Mouse (Mus musculus): ENCODE data around the gene Apobec2. TPM values are rescaled to one million over a fixed set of nuclear protein-coding genes. Genes with fewer than 3 reads are reported as not detected.

Apobec2 gene
- polyA plus RNA-seq, 1 experiment from 2014 or later: 0.63 TPM

DNA sequence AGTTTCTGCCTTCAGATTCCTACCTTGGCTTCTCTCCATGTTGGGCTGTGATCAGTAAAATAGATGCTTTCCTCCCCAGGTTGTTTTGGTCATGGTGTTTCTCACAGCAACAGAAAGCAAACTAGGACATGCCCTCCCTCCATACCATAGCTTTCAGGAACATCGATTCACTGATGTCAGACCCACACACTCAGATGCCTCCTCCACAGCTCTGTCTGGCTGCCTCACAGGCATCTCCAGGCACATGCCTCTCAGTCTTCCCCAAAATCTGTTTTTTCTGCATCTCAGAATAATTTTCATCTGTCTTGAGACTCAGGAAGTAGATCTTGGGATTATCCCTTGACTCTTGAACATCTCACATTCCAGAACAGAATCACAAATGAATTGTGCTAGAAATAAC, 56.6 kb downstream of the Apobec2 start:
- Histone ChIP-seq H3K4me3 (replicated peaks; ENCODE audit: low read length) (no peak overlapping the region), H3K36me3 (replicated peaks; ENCODE audit: control insufficient read depth, insufficient read depth) (no peaks in the 10 kb centered on the region), H3K4me2 (replicated peaks) (no peak overlapping the region), H3K9ac (no peak overlapping the region), H3K9me3 (ENCODE audit: control insufficient read depth, low read length) (no peaks in the 10 kb centered on the region), H3K27me3 (ENCODE audit: control insufficient read depth, insufficient read depth, low read length) (no peaks in the 10 kb centered on the region), H3K4me1 (replicated peaks; ENCODE audit: control insufficient read depth, insufficient read depth, low read length) (no peaks in the 10 kb centered on the region), H3K27ac (no peak overlapping the region)
- DNase-seq (ENCODE audit: low spot score) (no peak), ATAC-seq (ENCODE audit: low FRiP score) (no peak)
- WGBS: 96% methylated on average over 1 of the region's 1 CpGs

DNA sequence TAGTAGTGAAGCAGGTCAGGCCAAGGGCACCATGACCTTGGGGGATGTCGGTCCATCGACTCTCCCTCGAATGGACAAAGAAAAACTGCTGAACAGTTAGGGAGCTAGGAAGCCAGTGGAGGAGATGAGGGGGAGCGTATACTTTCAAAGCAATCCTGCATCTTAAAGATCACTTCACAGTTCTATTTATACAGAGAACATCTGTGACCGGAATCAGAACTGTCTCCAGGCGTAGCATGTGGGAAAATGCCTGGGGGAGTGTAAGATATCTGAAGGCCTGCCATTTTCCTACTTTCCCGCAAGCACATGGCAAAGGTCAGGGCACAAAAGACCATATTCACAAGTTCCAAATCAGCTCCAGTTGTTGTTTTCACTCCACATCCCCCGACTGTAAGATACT, 59.7 kb downstream of the Apobec2 start:
- WGBS: 86% methylated on average over 8 of the region's 8 CpGs
- H3K27ac ChIP-seq: no peak overlapping the region
- no peak for DNase-seq (ENCODE audit: low spot score)

DNA sequence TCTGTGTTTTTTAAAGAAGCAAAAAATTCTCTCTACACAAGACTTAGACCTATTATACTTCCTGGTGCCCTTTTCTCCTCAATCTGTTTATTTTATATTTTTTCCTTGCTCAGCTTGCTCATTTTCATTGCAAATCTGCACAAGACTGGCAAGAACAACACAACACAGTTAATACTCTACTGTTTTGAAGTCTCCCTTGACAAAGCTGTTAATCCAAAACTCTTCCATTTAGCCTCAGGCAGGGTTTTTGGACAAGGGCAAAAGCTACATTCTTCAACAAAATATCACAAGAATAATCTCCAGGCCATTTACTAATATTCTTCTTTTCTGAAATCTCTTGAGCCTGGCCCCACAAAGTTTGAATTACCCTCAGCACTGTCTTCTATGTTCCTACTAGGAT, 61.1 kb downstream of the Apobec2 start:
- Histone ChIP-seq H3K4me1 (replicated peaks; ENCODE audit: control insufficient read depth, insufficient read depth, low read length) (no peaks in the 10 kb centered on the region), H3K9me3 (ENCODE audit: control insufficient read depth, low read length) (no peaks in the 10 kb centered on the region), H3K27me3 (ENCODE audit: control insufficient read depth, insufficient read depth, low read length) (no peaks in the 10 kb centered on the region), H3K36me3 (replicated peaks; ENCODE audit: control insufficient read depth, insufficient read depth) (no peaks in the 10 kb centered on the region), H3K4me3 (replicated peaks; ENCODE audit: low read length) (no peak overlapping the region), H3K9ac (no peak overlapping the region), H3K4me2 (replicated peaks) (no peak overlapping the region), H3K27ac (no peak overlapping the region)
- DNase-seq (ENCODE audit: low spot score): no peak
- ATAC-seq (ENCODE audit: low FRiP score): no peak

More for the DNA sequence above, 59.7 kb downstream of the Apobec2 start:
- H3K27me3 ChIP-seq (ENCODE audit: control insufficient read depth, insufficient read depth, low read length): no peaks in the 10 kb centered on the region
- H3K36me3 ChIP-seq (replicated peaks; ENCODE audit: control insufficient read depth, insufficient read depth): no peaks in the 10 kb centered on the region
- no peak for ATAC-seq (ENCODE audit: low FRiP score)
- no peaks in the 10 kb centered on the region for H3K4me1 ChIP-seq (replicated peaks; ENCODE audit: control insufficient read depth, insufficient read depth, low read length)
- no peak overlapping the region for H3K4me2 ChIP-seq (replicated peaks)
- H3K9ac ChIP-seq: no peak overlapping the region
- H3K4me3 ChIP-seq (replicated peaks; ENCODE audit: low read length): no peak overlapping the region
- no peaks in the 10 kb centered on the region for H3K9me3 ChIP-seq (ENCODE audit: control insufficient read depth, low read length)

Other genes starting within 250 kb of the Apobec2 start
- not detected in 2 replicates for gene Trem1, start 200.2 kb downstream of the Apobec2 start, polyA plus RNA-seq (2014; fragmentation: Nextera tagmentation; extraction: Ambion mirVana)
- gene Trem3, start 185.2 kb downstream of the Apobec2 start, polyA plus RNA-seq (2014; fragmentation: Nextera tagmentation; extraction: Ambion mirVana): not detected in 2 replicates
- 0.44 TPM in 1 of 2 replicates, not detected in the other for gene Treml4, start 168.6 kb downstream of the Apobec2 start, polyA plus RNA-seq (2014; fragmentation: Nextera tagmentation; extraction: Ambion mirVana)
- gene Treml2, start 133.4 kb downstream of the Apobec2 start, polyA plus RNA-seq (2014; fragmentation: Nextera tagmentation; extraction: Ambion mirVana): 0.09 TPM in 1 of 2 replicates, not detected in the other
- gene B430306N03Rik, start 116.8 kb downstream of the Apobec2 start, polyA plus RNA-seq (2014; fragmentation: Nextera tagmentation; extraction: Ambion mirVana): 0.05 and 0.18 TPM in 2 replicates
- 4.0 and 4.8 TPM in 2 replicates for gene Trem2, start 86.5 kb downstream of the Apobec2 start, polyA plus RNA-seq (2014; fragmentation: Nextera tagmentation; extraction: Ambion mirVana)
- 0.37 and 0.60 TPM in 2 replicates for gene Treml1, start 73.0 kb downstream of the Apobec2 start, polyA plus RNA-seq (2014; fragmentation: Nextera tagmentation; extraction: Ambion mirVana)
- 16.4 and 16.5 TPM in 2 replicates for gene Nfya, start 23.0 kb downstream of the Apobec2 start, polyA plus RNA-seq (2014; fragmentation: Nextera tagmentation; extraction: Ambion mirVana)
- gene Oard1, start 22.9 kb downstream of the Apobec2 start, polyA plus RNA-seq (2014; fragmentation: Nextera tagmentation; extraction: Ambion mirVana): 36.2 and 36.3 TPM in 2 replicates
- 1.0 and 1.2 TPM in 2 replicates for gene Tspo2, start 18.6 kb upstream of the Apobec2 start, polyA plus RNA-seq (2014; fragmentation: Nextera tagmentation; extraction: Ambion mirVana)
- 0.37 and 0.42 TPM in 2 replicates for gene Unc5cl, start 22.0 kb upstream of the Apobec2 start, polyA plus RNA-seq (2014; fragmentation: Nextera tagmentation; extraction: Ambion mirVana)

Data from hindbrain, embryonic 14.5 days (tissue).